Mouse (Mus musculus) E14TG2a.4 (cell line): Measurements from ENCODE around the gene Rrp1b.
"Not testable (repeated sequence)": the region's sequence is repeated elsewhere in the genome, so short reads cannot be mapped to it uniquely, and the experiment has no call there.

Source experiments
- H3K27me3 ChIP-seq: 2 replicates; pipeline ENCODE4 v1.6.1; 2014; ENCODE audit warnings: low read length, control low read depth; ENCODE audit not compliant: insufficient read depth
- H3K36me3 ChIP-seq: 2 replicates; pipeline ENCODE4 v1.6.1; 2014; ENCODE audit warnings: low read length, control low read depth; ENCODE audit not compliant: insufficient read depth
- H3K4me1 ChIP-seq: replicated peaks from 2 replicates; pipeline ENCODE4 v1.6.1; 2014; ENCODE audit warnings: low read depth, low read length, control low read depth
- H3K4me3 ChIP-seq: replicated peaks from 2 replicates; pipeline ENCODE4 v1.5.1; 2014; ENCODE audit warnings: mild to moderate bottlenecking, low read length
- H3K9me3 ChIP-seq: 2 replicates; pipeline ENCODE4 v1.6.1; 2014; ENCODE audit warnings: low read length, control low read depth
- CTCF ChIP-seq: conservative IDR thresholded peaks from 2 replicates; pipeline ENCODE4 v1.5.1; 2014; ENCODE audit warnings: low read length
- NANOG ChIP-seq: IDR thresholded peaks from 2 replicates; pipeline ENCODE4 v1.6.1; 2014; ENCODE audit warnings: borderline replicate concordance, low read length, mixed read lengths
- POU5F1 ChIP-seq: IDR thresholded peaks from 2 replicates; pipeline ENCODE4 v1.6.1; 2014; ENCODE audit warnings: low read length, borderline replicate concordance

Rrp1b gene

DNA sequence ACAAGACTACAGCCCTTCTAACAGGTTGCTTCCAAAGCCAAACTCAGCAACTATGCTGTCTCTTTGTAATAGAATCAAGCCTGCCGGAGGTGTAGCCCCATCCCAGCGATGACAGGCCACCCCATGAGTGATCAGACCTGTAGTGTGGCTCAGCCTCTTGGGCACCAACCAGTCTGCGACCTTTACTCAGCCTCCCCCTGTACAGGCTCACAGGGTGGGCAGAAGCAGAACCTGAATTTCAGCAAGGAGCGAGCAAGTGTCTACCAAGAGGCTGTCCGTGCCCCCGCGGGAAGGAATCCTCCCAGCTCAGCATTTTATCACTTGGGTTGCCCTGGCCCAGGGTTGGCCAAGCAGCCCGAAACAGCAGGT lies 63.7 kb downstream of the Rrp1b start:
- Histone ChIP-seq H3K4me1 (peaks cover 15% of the 10 kb centered on the region), H3K9me3 (peaks cover 31% of the 10 kb centered on the region), H3K4me3 (peak overlapping the region; percentile 82), H3K27me3 (peaks cover 59% of the 10 kb centered on the region), H3K36me3 (no peaks in the 10 kb centered on the region)
- no peak for TF ChIP-seq CTCF
- TF ChIP-seq POU5F1: no peak
- no peak for TF ChIP-seq NANOG

DNA sequence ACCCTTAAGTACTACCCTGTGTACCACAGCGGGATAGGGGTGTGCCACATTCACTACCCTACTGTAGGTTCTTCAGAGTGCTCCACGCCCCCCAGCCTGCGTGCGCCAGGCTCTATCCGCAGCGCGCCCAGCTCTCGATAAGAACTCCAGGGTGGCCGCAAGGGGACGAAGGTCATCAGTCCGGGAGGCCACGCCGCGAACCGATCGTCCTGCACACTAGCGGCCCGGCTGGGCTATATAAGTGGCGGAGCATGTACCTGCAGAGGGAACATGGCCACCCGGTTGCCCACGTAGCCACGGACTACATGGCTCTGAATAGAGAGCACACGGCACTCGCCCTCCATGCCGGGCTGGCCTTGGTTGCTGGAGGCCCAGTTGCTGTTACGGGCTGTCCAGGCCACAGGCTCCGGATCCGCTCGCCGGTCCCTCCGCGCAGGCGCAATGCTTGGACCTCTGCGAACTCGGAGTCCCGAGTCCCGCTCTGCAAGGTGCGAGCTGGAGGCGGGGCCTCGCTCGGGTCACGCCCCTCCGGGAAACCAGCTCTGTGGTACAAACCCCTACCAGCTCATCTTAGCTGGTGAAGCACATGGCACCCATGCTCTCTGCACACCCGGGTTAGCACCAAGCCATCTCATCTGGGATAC lies 64.2 kb downstream of the Rrp1b start:
- peaks cover 64% of the 10 kb centered on the region for H3K27me3 ChIP-seq
- peaks cover 15% of the 10 kb centered on the region for H3K4me1 ChIP-seq
- H3K9me3 ChIP-seq: peaks cover 26% of the 10 kb centered on the region
- TF ChIP-seq POU5F1 (no peak), CTCF (no peak), NANOG (no peak)
- H3K4me3 ChIP-seq: peak overlapping the region; percentile 82
- no peaks in the 10 kb centered on the region for H3K36me3 ChIP-seq

DNA sequence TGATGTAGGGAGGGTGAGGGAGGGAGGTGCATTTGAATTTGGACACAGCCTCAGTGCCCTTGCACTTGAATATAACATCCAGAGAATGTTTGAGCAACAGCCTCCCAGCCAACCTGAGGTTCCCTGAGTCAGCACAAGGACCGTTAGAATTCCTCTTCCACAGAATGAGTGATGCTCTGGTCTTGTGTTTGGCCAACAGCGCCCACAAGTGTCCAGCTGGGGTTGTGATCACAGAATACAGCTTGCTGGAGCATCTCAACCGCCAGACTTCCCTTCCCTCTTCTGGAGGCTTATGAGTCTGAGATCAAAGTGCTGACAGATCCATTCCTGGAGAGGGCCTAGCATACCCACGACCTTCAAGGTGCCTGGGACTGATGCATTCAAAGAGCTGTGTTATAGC lies 67.2 kb downstream of the Rrp1b start:
- no peak for TF ChIP-seq NANOG
- TF ChIP-seq CTCF: peak; percentile 32
- Histone ChIP-seq H3K36me3 (no peaks in the 10 kb centered on the region), H3K4me3 (no peak overlapping the region), H3K27me3 (peaks cover 84% of the 10 kb centered on the region), H3K9me3 (no peaks in the 10 kb centered on the region), H3K4me1 (peaks cover 15% of the 10 kb centered on the region)

DNA sequence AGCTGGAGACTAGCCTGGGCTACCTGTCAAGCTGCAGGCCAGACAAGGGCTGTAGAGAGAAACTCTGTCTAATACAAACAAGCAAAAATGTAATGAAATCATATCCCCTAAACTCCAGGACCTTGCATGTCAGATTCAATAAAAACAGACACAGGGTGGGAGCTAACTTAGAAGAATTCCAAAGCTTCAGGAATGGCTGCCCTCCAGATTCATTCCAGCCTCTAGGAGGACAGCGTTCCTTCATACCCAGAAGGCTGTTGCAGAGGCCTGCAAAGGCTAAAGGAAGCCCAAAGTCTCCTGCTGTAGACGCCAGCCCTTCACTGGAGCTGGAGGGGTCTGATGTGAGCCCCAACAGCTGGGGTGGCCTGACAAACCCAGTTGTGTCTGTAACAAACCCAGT lies 70.5 kb downstream of the Rrp1b start:
- no peaks in the 10 kb centered on the region for H3K4me1 ChIP-seq
- TF ChIP-seq NANOG (no peak), POU5F1 (no peak), CTCF (no peak)

DNA sequence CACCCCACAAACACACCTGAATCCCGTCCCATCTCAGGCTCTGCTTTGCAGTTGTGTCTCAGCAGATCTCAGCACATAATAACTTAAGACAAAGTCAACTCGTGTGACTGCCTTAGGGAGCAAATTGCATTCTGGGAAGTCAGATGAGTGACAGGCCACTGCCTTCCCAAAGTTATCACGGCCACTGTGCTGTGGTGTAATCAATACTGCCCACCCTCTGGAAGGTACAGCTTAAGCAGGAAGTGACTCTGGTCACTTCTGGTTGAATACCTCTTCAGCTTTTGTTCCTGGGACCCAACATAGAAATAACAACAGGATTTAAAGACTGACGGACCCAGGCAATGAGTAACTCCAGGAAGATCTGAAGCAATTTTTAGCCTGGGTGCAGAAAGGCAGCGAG lies 72.0 kb downstream of the Rrp1b start:
- peaks cover 74% of the 10 kb centered on the region for H3K27me3 ChIP-seq
- H3K4me1 ChIP-seq: peaks cover 2% of the 10 kb centered on the region
- H3K9me3 ChIP-seq: no peaks in the 10 kb centered on the region
- H3K36me3 ChIP-seq: no peaks in the 10 kb centered on the region
- H3K4me3 ChIP-seq: no peak overlapping the region
- TF ChIP-seq CTCF (no peak), NANOG (no peak), POU5F1 (no peak)

More for the DNA sequence above, 70.5 kb downstream of the Rrp1b start:
- Histone ChIP-seq H3K36me3 (no peaks in the 10 kb centered on the region), H3K27me3 (peaks cover 84% of the 10 kb centered on the region), H3K4me3 (no peak overlapping the region), H3K9me3 (no peaks in the 10 kb centered on the region)

DNA sequence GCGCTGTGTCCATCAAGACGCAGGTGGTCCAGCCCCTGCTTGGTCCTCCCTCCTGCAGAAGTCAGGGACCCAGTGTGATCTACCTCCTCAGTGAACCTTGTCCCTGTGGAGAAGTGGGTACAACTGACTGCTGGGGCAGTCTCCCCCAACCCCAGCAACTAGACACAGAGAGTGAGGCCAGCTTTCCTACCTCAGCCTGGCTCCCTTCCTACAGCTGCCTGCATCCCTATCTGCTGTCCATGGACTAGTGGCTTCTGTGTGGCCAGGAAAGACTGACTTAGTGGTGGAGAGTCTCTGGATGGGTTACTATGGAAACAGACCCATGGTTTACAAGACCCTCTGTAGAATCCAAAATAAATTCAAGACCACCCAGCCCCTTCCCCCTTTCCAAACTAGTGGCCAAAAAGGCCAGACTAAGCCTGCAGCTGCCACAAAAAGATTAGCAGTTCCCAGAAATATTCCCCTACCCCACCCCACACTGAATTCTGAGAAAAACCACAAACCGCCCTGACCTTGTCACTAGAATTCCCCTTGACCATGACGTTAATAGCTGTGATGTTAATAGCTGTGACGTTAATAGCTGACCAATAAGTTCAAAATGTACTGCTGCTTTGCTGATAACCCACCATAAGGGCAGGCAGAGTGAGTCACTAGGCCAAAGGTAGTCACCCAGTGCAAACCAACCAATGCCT lies 72.6 kb downstream of the Rrp1b start:
- not testable (repeated sequence) for H3K4me1 ChIP-seq, H3K9me3 ChIP-seq, H3K4me3 ChIP-seq, H3K36me3 ChIP-seq
- peaks cover 75% of the 10 kb centered on the region for H3K27me3 ChIP-seq

DNA sequence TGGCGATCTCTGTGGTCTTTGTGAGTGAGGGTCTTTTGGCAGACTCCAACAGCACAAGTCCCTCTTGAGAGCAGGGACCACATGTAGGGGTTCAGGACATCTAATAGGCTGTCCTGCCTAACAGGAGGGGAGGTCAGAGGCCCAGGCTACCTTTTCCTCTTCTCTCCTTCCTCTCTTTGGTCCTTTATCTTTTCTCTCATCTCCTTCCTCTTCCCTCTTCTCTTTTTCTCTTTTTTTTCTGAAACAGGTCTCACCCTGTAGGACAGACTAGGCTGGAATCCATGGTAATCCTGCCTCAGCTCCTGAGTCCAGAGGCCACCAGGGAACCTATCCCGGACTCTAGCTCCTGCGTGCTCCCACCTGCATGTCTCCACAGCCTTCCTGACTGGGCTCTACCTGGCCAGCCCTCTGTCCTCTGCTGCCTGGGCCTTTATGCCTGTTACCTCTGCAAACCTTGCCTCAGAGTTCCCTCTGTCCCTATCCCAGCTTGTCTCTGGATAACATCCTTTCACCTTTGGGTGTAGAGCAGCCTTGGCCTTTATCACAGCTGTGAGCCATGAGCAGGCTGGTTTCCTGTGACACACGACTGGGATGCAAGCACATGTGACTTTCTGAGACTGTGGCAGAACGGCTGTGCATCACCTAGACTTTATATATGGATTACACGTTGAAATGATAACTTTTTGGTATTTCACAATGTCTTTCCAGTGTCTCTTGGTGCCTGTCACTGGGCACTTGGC lies 73.5 kb downstream of the Rrp1b start:
- H3K27me3 ChIP-seq: peaks cover 75% of the 10 kb centered on the region
- H3K4me1 ChIP-seq: peaks cover 17% of the 10 kb centered on the region
- TF ChIP-seq NANOG (no peak), POU5F1 (no peak), CTCF (no peak)
- H3K9me3 ChIP-seq: no peaks in the 10 kb centered on the region
- H3K36me3 ChIP-seq: no peaks in the 10 kb centered on the region
- H3K4me3 ChIP-seq: no peak overlapping the region

DNA sequence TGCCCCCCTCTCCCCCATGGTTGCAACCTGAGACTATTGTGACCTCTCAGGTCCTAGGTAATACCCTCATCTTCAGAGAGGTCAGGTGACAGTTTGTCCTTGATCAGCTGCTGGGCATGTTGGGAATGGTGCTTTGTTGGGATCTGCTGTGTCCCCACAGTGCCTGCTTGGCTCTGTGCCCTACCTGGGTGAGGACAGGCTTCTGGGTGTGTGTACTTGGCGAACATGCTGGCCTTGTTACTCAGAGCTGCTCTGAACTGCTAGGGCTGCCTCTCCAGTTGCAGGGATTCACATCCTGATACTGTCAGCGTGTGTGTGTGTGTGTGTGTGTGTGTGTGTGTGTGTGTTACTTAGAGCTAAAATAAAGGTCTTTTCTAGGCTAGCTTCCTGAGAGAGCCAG lies 74.5 kb downstream of the Rrp1b start:
- Histone ChIP-seq H3K36me3 (peaks cover 4% of the 10 kb centered on the region; the same call in 1 of the 2 replicates), H3K27me3 (peaks cover 65% of the 10 kb centered on the region), H3K9me3 (no peaks in the 10 kb centered on the region), H3K4me1 (peaks cover 26% of the 10 kb centered on the region), H3K4me3 (no peak overlapping the region)
- no peak for TF ChIP-seq POU5F1
- TF ChIP-seq NANOG: no peak
- no peak for TF ChIP-seq CTCF
